Mouse (Mus musculus) frontal cortex, adult 2 months (tissue): ENCODE measurements around the gene Ccdc103. TPM values are rescaled to one million over a fixed set of nuclear protein-coding genes. Genes with fewer than 3 reads are reported as not detected.
A peak's percentile ranks its signal among the peaks of the same experiment; 100 is the strongest.

Experiments used
- DNase-seq, 2 experiments: peaks; one replicate each; pipeline ENCODE4 v3.0.0; 2022; ENCODE audit warnings: low spot score in 1 of 2; ENCODE audit errors: extremely low spot score in 1 of 2
- polyA plus RNA-seq: library from polyadenylated mRNA; depleted of rRNA; stranded (reverse); fragments of >200 nt; gene quantifications from 2 replicates; pipeline ENCODE4 v1.2.3, GENCODE M21; 2012; rRNA removed

Ccdc103 gene
- 2.1 and 2.3 TPM in 2 replicates for polyA plus RNA-seq

- DNase-seq: peak; percentile 89 to 97
Measured at GRCm38 (mm10) chr11:102880585-102881313, at the start of gene Ccdc103, which contains the start of gene Eftud2. Gene Ccdc103, plus strand, starts transcription at chr11:102881204. Gene Eftud2, minus strand, starts transcription at chr11:102880985.

- DNase-seq: no peak
Measured at GRCm38 (mm10) chr11:102832700-102833297, 48.2 kb upstream of the Ccdc103 start.

DNA sequence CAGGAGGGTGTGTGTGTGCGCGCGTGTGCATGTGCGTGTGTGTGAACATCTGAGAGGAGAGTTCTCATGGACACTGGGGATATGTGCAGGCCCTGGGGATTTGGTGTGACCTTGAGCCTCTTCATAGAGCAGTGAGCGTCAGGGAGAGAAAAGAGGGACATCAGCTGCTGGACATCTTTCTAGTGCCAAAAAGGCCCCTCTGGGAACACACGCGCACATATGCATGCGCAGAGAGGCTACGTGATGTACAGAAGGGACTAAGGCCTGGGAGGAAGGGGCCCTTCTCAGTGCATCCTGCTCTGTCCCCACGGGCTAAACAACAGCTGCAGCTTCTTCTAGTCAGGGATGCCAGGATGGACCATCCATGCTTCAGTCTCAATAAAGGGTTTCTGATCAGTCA, 46.8 kb upstream of the Ccdc103 start:
- DNase-seq: no peak

GRCm38 (mm10) chr11:102835549-102835948, 45.5 kb upstream of the Ccdc103 start, which contains the start of gene Higd1b:
Gene Higd1b, plus strand, starts transcription at chr11:102835849.
- no peak for DNase-seq

DNA sequence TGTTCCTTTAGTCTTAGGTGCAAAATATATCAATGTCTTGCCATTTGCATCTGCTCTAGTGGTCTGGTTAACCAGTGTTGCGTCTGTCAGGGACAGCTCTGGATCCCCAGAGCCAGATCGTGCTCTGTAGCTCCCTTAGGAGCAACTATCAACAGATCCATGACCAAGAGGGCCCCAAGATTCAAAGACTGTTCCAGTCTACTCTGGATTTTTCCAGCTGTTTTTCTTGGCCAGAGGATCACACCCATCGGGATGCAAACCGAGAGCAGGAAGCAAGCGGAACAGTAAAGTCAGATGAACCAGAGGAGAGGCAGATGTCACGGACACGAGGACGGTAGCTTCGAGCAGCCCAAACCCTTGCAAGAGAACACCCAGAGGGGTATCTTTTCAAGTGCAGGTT, 44.9 kb upstream of the Ccdc103 start:
- DNase-seq: no peak

- no peak for DNase-seq
Measured at GRCm38 (mm10) chr11:102837385-102837784, 43.6 kb upstream of the Ccdc103 start.

- DNase-seq: no peak
Measured at GRCm38 (mm10) chr11:102838126-102838525, 42.9 kb upstream of the Ccdc103 start.

- DNase-seq: no peak
Measured at GRCm38 (mm10) chr11:102838616-102839150, 42.3 kb upstream of the Ccdc103 start.

- DNase-seq: no peak
Measured at GRCm38 (mm10) chr11:102845926-102846325, 35.1 kb upstream of the Ccdc103 start.

DNA sequence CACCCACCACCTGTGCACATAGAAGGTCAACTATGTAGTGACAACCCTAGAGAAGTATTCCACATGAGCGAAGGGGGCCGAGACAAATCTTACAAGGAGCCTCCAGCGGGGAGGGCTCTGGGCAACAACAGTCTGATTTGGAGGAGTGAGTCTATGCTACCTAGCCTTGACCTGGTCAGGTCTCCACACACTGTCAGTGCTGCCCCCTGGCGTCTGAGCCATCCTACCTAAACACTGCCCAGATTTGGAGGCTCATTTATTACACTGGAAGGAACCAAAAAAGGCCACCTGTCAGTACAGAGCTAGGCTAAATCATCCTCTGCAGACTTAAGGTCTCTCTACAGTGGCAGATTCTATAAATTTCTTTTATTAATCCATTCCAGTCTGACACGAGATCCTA, 29.1 kb upstream of the Ccdc103 start:
- DNase-seq: peak in 1 of 2 experiments; percentile 55

DNA sequence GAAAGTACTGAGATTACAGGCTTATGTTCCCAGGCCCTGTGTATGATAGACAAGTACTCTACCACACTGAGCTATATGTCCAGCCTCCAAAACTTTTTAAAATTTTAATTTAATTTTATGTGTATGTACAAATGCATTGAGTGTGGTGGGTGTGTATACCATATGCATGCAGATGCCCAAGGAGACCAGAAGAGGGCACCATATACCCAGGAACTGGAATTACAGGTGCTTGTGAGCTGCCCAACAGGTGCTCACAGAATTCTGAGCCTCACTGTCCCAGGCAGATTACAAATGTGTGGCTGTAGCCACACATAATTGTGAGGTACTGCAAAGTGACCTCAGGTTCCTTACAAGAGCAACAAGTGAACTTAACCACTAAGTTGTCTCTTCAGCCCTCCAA, 27.2 kb upstream of the Ccdc103 start:
- no peak for DNase-seq

DNA sequence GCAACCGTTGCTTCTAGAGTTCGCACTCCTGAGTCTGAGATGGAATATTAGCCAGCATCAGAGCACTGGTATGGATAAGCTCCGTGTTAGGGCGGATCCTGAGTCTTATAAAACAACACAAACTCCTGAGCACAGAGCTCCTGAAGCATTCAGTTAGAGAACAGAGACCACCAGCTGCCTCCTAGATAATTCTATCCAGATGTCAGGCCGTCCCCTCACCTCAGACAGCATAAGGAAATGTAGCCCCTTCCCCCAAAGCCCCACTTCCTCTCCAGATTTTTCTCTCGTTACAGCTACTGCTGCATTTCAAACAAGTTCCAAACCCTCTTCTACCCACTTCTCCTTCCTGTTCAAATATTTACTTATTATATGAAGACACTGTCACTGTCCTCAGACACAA, 25.1 kb upstream of the Ccdc103 start:
- no peak for DNase-seq

GRCm38 (mm10) chr11:102858951-102859350, 22.1 kb upstream of the Ccdc103 start:
- no peak for DNase-seq

GRCm38 (mm10) chr11:102859933-102860332, 21.1 kb upstream of the Ccdc103 start:
- peak; percentile 51 to 64 for DNase-seq

GRCm38 (mm10) chr11:102864272-102864671, 16.7 kb upstream of the Ccdc103 start:
- peak in 1 of 2 experiments; percentile 87 for DNase-seq

DNA sequence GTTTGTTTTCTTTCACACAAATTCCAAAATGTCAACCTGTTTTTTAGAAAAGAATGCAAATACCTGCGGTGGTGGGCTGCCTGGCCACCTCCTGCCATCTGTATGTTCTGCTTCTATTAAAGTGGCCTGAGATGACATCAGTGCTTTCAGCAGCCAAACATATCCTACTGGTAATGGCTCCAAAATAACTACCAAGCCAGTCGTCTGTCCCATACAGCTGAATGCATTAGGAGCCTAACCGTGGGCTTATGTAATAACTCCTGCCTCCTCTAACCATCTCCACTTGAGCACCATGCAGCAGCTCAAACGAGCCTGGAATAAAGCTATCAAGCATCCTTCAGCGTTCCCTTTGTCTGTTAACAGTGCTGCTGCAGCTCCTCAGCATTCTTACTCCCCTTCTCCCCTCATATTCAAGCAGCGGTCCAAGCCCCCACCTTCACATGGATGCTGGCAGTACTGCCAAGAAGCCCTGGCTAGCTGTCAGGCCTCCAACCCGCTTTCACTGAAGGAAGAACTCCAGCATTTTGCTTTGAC, 6.1 kb upstream of the Ccdc103 start:
- DNase-seq: peak; percentile 78 to 79

- no peak for DNase-seq
Measured at GRCm38 (mm10) chr11:102879558-102879957, 1.4 kb upstream of the Ccdc103 start.

- peak in 1 of 2 experiments; percentile 45 for DNase-seq
Measured at GRCm38 (mm10) chr11:102881314-102882198, 552 bp downstream of the Ccdc103 start.

GRCm38 (mm10) chr11:102884616-102885219, 3.7 kb downstream of the Ccdc103 start, which contains the start of gene Fam187a:
Gene Fam187a, plus strand, starts transcription at chr11:102885169.
- no peak for DNase-seq

DNA sequence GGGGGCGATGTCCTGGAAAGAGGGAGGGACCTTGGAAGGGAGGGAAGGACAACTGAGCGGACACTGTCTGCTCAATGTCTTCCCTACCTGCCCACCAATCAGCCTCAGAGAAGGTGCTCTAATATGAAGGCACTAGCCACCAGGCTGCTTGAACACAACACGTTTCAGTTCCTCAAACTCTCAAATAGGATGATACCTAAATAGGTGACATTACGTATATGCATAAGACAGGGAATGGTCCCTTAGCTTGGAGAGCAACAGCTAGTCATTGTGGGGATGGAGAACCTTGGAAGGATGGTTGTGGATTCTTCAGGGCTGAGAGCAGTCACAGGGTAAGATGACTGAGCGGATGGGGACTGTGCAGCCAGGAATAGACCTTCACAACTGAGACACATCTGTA, 6.4 kb downstream of the Ccdc103 start:
- DNase-seq: no peak
